Mouse (Mus musculus) mouse embryonic stem cell (cell line): ENCODE data around the gene Samt3.

ENCODE experiments used
- in situ Hi-C, 2 experiments: fragments of 300-500 bp; cut with MboI; formaldehyde crosslinking; loops; 1 replicate in 1 of 2; 3 replicates in 1 of 2; pipeline ENCODE4 v1.14.3; 2019 to 2020; ENCODE audit warnings: low sequenced_read_pairs in 2 of 2, low pct_unique_long_range_greater_than_20kb in 1 of 2, mixed read lengths in 1 of 2; ENCODE audit not compliant: unreplicated experiment in 1 of 2

Samt3 gene

GRCm38 (mm10) chrX:86043899-86044298, at the start of gene Samt3:
Gene Samt3, plus strand, starts transcription at chrX:86044199.
- in situ Hi-C loops, result no loop called here

GRCm38 (mm10) chrX:86016591-86016990, 27.4 kb upstream of the Samt3 start:
- in situ Hi-C loops, result no loop called here

GRCm38 (mm10) chrX:86088672-86089071, 44.7 kb downstream of the Samt3 start:
- in situ Hi-C loops, result no loop called here
